Mouse (Mus musculus): Measurements from ENCODE around the gene Rnf34.

DNA sequence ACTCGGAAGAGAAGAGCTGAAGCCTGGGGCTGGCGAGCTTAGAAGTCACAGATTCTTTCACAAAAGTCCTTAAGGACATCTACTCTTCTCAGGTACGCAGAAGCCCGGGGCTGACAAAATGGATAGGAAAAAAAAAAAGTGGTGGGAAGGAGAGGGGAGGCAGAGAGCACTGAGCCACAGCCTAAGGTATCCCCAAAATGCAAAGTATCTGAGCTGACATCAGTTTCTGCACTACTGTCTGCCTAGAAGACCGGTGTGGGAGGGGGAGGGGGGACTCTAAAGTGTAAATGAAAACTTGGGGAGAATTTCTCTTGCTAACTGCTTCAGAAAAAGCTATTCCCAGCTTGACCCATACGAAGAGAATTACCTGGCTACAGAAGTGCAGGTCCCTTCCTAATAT, 48.3 kb downstream of the Rnf34 start:
- TF ChIP-seq CTCF (IDR thresholded peaks at IDR 0.05), result no peak
- TF ChIP-seq EP300 (IDR thresholded peaks at IDR 0.05), result no peak

All from lung, postnatal 0 days (tissue).